Mouse (Mus musculus) stomach, embryonic 16.5 days (tissue): ENCODE results near the gene Stk31. TPM values are rescaled to one million over a fixed set of nuclear protein-coding genes. Genes with fewer than 3 reads are reported as not detected.

Experiments
- ATAC-seq: fragments of 200-750 bp; cut with Nextera tagmentation; 2 replicates; pipeline ENCODE4 v1.8.0; 2017; ENCODE audit warnings: moderate number of reproducible peaks, moderate TSS enrichment; ENCODE audit not compliant: insufficient read depth, low FRiP score
- H3K27ac ChIP-seq: fragments of 300-500 bp; sonication (generic); 2 replicates; pipeline ENCODE4 v1.5.1; 2014; ENCODE audit warnings: low read length
- H3K27me3 ChIP-seq: fragments of 300-500 bp; sonication (generic); 2 replicates; pipeline ENCODE4 v1.6.1; 2014; ENCODE audit warnings: low read length, control low read depth, mixed read lengths; ENCODE audit not compliant: control insufficient read depth, insufficient read depth
- H3K36me3 ChIP-seq: fragments of 300-500 bp; sonication (generic); 2 replicates; pipeline ENCODE4 v1.6.1; 2014; ENCODE audit warnings: low read length; ENCODE audit not compliant: control insufficient read depth, insufficient read depth
- H3K4me1 ChIP-seq: fragments of 300-500 bp; sonication (generic); 2 replicates; pipeline ENCODE4 v1.6.1; 2014; ENCODE audit warnings: low read length, control low read depth, mixed read lengths; ENCODE audit not compliant: control insufficient read depth, insufficient read depth
- H3K4me2 ChIP-seq: fragments of 300-500 bp; sonication (generic); 2 replicates; pipeline ENCODE4 v1.6.1; 2014; ENCODE audit warnings: low read depth, low read length, mixed read lengths
- H3K4me3 ChIP-seq: fragments of 300-500 bp; sonication (generic); replicated peaks from 2 replicates; pipeline ENCODE4 v1.5.1; 2014; ENCODE audit warnings: mild to moderate bottlenecking, low read length
- H3K9ac ChIP-seq: fragments of 300-500 bp; sonication (generic); 2 replicates; pipeline ENCODE4 v1.6.1; 2014; ENCODE audit warnings: low read length
- H3K9me3 ChIP-seq: fragments of 300-500 bp; sonication (generic); replicated peaks from 2 replicates; pipeline ENCODE4 v1.6.1; 2016; ENCODE audit warnings: low read length, control low read depth; ENCODE audit not compliant: control insufficient read depth
- WGBS: fragments of 180-500 bp; shearing (Covaris S2); extraction: QIAGEN DNeasy Blood & Tissue Kit; methylation state at CpG from one replicate; pipeline ENCODE4 v1.1.7; 2014; 5-methylcytosine and 5-hydroxymethylcytosine counted together
- polyA plus RNA-seq: library from polyadenylated mRNA; unstranded; fragments of >200 nt; fragmentation: Nextera tagmentation; extraction: Ambion mirVana; gene quantifications from 2 replicates; pipeline ENCODE4 v1.2.1, GENCODE M21; 2015

Stk31 gene
- not detected in 2 replicates for polyA plus RNA-seq

- no peak for ATAC-seq
- no peaks in the 10 kb centered on the region for H3K36me3 ChIP-seq
- no peaks in the 10 kb centered on the region for H3K4me1 ChIP-seq
- no peaks in the 10 kb centered on the region for H3K27me3 ChIP-seq
- H3K9me3 ChIP-seq, result no peaks in the 10 kb centered on the region
- H3K4me2 ChIP-seq, result no peak within 1 kb of the TSS
- H3K9ac ChIP-seq, result no peak within 1 kb of the TSS
- no peak within 1 kb of the TSS for H3K4me3 ChIP-seq
- H3K27ac ChIP-seq, result no peak within 1 kb of the TSS
- 82% methylated on average over 34 of the region's 34 CpGs for WGBS
Measured at GRCm38 (mm10) chr6:49395316-49395715, at the start of gene Stk31. TSS of gene Stk31 (plus strand) at chr6:49395604.

GRCm38 (mm10) chr6:49349826-49350225 lies 45.6 kb upstream of the Stk31 start:
- ATAC-seq, result no peak
- Histone ChIP-seq H3K27ac (no peak overlapping the region), H3K9ac (no peak overlapping the region), H3K27me3 (no peaks in the 10 kb centered on the region), H3K4me2 (no peak overlapping the region), H3K4me1 (no peaks in the 10 kb centered on the region), H3K36me3 (no peaks in the 10 kb centered on the region), H3K4me3 (no peak overlapping the region), H3K9me3 (no peaks in the 10 kb centered on the region)
- 88% methylated on average over 7 of the region's 7 CpGs for WGBS

- no peak overlapping the region for H3K27ac ChIP-seq
- WGBS, result 76% methylated on average over 3 of the region's 3 CpGs
- H3K9ac ChIP-seq, result no peak overlapping the region
- no peak overlapping the region for H3K4me3 ChIP-seq
- H3K36me3 ChIP-seq, result no peaks in the 10 kb centered on the region
- no peaks in the 10 kb centered on the region for H3K27me3 ChIP-seq
- no peaks in the 10 kb centered on the region; the same call in 1 of the 2 replicates for H3K9me3 ChIP-seq
- no peak overlapping the region for H3K4me2 ChIP-seq
- H3K4me1 ChIP-seq, result no peaks in the 10 kb centered on the region
- no peak for ATAC-seq
Measured at GRCm38 (mm10) chr6:49354613-49355012, 40.8 kb upstream of the Stk31 start.

- no peaks in the 10 kb centered on the region; the same call in 1 of the 2 replicates for H3K9me3 ChIP-seq
- no peak overlapping the region for H3K9ac ChIP-seq
- H3K4me1 ChIP-seq, result no peaks in the 10 kb centered on the region
- no peak for ATAC-seq
- H3K36me3 ChIP-seq, result no peaks in the 10 kb centered on the region
- H3K27me3 ChIP-seq, result no peaks in the 10 kb centered on the region
- no peak overlapping the region for H3K4me2 ChIP-seq
- WGBS, result 70% methylated on average over 4 of the region's 4 CpGs
- H3K4me3 ChIP-seq, result no peak overlapping the region
- no peak overlapping the region for H3K27ac ChIP-seq
Measured at GRCm38 (mm10) chr6:49355171-49355570, 40.2 kb upstream of the Stk31 start.

GRCm38 (mm10) chr6:49360420-49360819 lies 35.0 kb upstream of the Stk31 start:
- ATAC-seq, result no peak
- Histone ChIP-seq H3K27me3 (no peaks in the 10 kb centered on the region), H3K27ac (no peak overlapping the region), H3K4me2 (no peak overlapping the region), H3K4me3 (no peak overlapping the region), H3K9me3 (no peaks in the 10 kb centered on the region), H3K9ac (no peak overlapping the region), H3K4me1 (no peaks in the 10 kb centered on the region), H3K36me3 (no peaks in the 10 kb centered on the region)

GRCm38 (mm10) chr6:49367159-49368054 lies 28.0 kb upstream of the Stk31 start, which contains the start of gene Fam221a:
TSS of gene Fam221a (plus strand) at chr6:49367739.
- peak within 1 kb of the TSS; percentile 90 for H3K27ac ChIP-seq

GRCm38 (mm10) chr6:49368212-49368611 lies 27.2 kb upstream of the Stk31 start:
- Histone ChIP-seq H3K27ac (peak overlapping the region; percentile 49), H3K9ac (peak overlapping the region; percentile 86), H3K9me3 (no peaks in the 10 kb centered on the region), H3K4me1 (peaks cover 4% of the 10 kb centered on the region; the same call in 1 of the 2 replicates), H3K4me2 (peak overlapping the region; percentile 91), H3K27me3 (no peaks in the 10 kb centered on the region), H3K36me3 (no peaks in the 10 kb centered on the region), H3K4me3 (peak overlapping the region; percentile 71)
- WGBS, result 35% methylated on average over 3 of the region's 3 CpGs
- no peak for ATAC-seq

More at GRCm38 (mm10) chr6:49367159-49368054, 28.0 kb upstream of the Stk31 start, which contains the start of gene Fam221a:
- 4% methylated on average over 49 of the region's 49 CpGs for WGBS
- peaks cover 4% of the 10 kb centered on the region; the same call in 1 of the 2 replicates for H3K4me1 ChIP-seq
- ATAC-seq, result peak; percentile 97
- H3K9me3 ChIP-seq, result no peaks in the 10 kb centered on the region
- H3K4me3 ChIP-seq, result peak within 1 kb of the TSS; percentile 71
- H3K9ac ChIP-seq, result peak within 1 kb of the TSS; percentile 86
- H3K36me3 ChIP-seq, result no peaks in the 10 kb centered on the region
- H3K27me3 ChIP-seq, result no peaks in the 10 kb centered on the region
- H3K4me2 ChIP-seq, result peak within 1 kb of the TSS; percentile 91

GRCm38 (mm10) chr6:49372705-49373104 lies 22.7 kb upstream of the Stk31 start:
- ATAC-seq, result no peak
- Histone ChIP-seq H3K4me1 (peaks cover 4% of the 10 kb centered on the region; the same call in 1 of the 2 replicates), H3K36me3 (no peaks in the 10 kb centered on the region), H3K27ac (no peak overlapping the region), H3K27me3 (no peaks in the 10 kb centered on the region), H3K4me2 (no peak overlapping the region), H3K4me3 (no peak overlapping the region), H3K9ac (no peak overlapping the region), H3K9me3 (no peaks in the 10 kb centered on the region)
- 70% methylated on average over 4 of the region's 4 CpGs for WGBS

- no peaks in the 10 kb centered on the region; the same call in 1 of the 2 replicates for H3K4me1 ChIP-seq
- no peak overlapping the region for H3K27ac ChIP-seq
- ATAC-seq, result no peak
- H3K9ac ChIP-seq, result no peak overlapping the region
- H3K9me3 ChIP-seq, result no peaks in the 10 kb centered on the region
- H3K4me2 ChIP-seq, result no peak overlapping the region
- no peak overlapping the region for H3K4me3 ChIP-seq
- WGBS, result 40% methylated on average over 2 of the region's 2 CpGs
- no peaks in the 10 kb centered on the region for H3K27me3 ChIP-seq
- no peaks in the 10 kb centered on the region for H3K36me3 ChIP-seq
Measured at GRCm38 (mm10) chr6:49373943-49374342, 21.5 kb upstream of the Stk31 start.
